Mouse (Mus musculus) liver, adult 2 months (tissue): ENCODE results near the gene Grik3.

Source experiments
- CTCF ChIP-seq: fragments of 200-500 bp; IDR thresholded peaks from 2 replicates; pipeline ENCODE4 v1.5.1; 2011; ENCODE audit warnings: low read depth, low read length, control low read depth
- POLR2A ChIP-seq: fragments of 200-500 bp; IDR thresholded peaks from 2 replicates; pipeline ENCODE4 v1.6.1; 2011; ENCODE audit warnings: low read length, control low read depth; ENCODE audit not compliant: insufficient read depth; ENCODE audit errors: extremely low read depth

- TF ChIP-seq CTCF (no peak), POLR2A (no peak)
Measured at GRCm38 (mm10) chr4:125556405-125557308, 66.2 kb downstream of the Grik3 start.
